Mouse (Mus musculus) cerebral cortex, adult 2 months (tissue): ENCODE data around the gene Gm20388.

Experiments used
- WGBS: fragments of 180-500 bp; shearing (Covaris S2); methylation state at CpG from one replicate; pipeline ENCODE4 v1.1.7; 2018; 5-methylcytosine and 5-hydroxymethylcytosine counted together

Gene Gm20388

DNA sequence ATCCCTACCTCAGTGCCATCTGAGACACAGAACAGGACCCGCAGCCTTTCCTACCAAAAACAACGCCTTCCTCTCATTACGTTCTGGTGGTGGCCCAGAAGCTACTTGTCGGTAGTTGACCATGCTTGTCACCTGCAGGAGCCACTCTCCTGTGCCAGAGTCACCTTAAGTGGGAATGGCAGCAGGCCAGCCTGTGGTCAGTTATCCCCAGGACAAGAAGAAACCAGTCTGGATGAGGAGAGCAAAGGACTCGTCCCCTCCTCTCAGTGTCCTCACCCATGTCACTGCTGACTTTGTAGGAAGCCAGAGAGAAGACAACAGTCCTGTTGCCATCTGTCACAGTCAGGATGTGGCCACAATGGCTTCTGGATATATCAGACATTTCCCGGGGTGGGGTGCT, 2906.3 kb downstream of the Gm20388 start:
- WGBS, result 93% methylated on average over 6 of the region's 6 CpGs

DNA sequence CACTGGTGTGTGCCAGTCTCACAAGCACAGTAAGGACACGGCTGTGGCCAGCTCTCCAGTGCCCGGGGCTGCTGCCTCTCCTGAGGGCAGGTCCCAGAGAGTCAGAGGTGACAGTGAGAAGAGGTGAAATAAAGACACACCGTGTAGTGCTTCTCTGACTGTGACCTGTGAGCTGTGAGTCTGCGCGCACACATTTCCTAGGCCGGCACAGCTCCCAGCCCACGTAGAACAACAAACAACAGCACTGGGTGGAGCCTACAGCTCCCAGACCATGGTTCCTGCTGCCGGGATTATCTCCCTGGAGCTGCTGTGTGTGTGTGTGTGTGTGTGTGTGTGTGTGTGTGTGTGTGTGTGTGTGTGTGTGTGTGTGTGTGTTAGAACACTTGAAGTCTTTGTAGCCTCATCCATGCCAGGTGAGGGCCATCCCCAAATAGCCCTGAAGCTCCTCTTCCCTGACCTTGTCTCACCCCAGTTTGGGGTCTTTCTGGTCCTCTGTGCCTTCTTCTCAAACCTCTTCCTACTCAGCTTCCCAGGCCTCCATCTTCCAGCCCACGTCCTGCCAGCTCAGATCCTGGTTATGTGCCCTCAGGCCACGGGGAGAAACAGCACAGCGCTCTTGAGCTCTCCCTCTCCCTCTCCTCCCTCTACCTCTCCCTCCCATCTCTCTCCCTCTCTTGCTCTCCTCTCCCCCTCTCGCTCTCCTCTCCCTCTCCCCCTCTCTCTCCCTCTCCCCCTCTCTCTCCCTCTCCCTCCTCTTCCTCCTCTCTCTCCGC, 2907.3 kb downstream of the Gm20388 start:
- WGBS, result 71% methylated on average over 13 of the region's 13 CpGs

DNA sequence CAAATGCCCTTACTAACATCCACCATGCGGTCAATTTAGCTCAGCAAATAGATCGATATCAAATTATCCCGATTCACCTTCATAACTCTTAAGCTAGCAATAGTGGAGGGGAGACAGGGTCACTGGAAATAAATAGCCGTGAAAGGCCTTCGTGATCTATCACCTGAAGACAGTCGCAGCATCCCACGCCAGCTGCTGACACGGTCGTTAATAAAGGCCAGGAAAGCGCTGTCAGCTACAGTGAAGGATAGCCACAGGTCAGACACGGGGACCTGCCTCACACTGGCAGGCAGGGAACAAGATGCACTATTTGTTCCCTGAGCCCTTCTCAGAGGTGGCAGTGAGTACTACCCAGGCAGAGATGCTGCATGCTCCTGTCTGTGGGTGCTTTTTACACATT, 2909.1 kb downstream of the Gm20388 start:
- WGBS, result 93% methylated on average over 11 of the region's 11 CpGs

DNA sequence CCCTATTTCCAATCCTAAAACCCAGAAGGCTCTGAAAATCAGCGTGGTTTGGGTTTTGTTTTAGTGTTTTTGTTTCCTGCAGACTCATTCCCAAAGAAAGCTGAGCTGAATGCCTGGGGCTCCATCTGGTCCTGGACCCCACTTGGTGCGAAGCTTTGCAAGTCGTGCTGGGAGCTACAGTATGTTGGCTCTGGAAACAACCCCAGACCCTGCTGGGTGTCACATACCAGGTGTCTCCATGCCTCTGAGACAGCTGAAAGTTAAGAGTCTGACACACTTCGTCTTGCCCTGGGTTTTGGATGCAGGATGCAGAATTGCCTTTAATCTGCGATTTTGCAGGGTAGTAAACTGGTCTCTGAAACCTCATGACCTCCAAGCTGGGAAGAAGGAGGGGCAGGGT, 2913.9 kb downstream of the Gm20388 start:
- WGBS, result 53% methylated on average over 5 of the region's 5 CpGs

DNA sequence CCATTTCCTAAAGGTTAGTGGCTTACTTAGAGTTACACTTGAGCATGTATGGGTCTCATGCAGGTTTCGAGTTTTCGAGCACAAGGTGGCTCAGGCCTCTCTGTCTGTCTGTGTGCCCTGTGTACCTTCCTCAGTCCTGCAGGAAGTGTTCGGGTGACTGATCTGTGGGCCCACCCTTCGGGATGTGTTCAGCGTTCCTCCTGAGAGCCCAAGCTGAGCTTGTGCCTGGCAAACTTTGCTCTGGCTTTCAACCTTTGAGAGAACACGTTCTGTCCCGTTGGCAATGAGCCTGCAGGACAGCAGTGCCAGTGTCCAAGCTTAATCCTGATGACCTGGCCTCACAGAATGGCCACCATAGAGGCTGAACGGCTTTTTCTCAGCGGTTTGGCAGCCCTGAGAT, 2914.3 kb downstream of the Gm20388 start:
- 70% methylated on average over 9 of the region's 9 CpGs for WGBS

DNA sequence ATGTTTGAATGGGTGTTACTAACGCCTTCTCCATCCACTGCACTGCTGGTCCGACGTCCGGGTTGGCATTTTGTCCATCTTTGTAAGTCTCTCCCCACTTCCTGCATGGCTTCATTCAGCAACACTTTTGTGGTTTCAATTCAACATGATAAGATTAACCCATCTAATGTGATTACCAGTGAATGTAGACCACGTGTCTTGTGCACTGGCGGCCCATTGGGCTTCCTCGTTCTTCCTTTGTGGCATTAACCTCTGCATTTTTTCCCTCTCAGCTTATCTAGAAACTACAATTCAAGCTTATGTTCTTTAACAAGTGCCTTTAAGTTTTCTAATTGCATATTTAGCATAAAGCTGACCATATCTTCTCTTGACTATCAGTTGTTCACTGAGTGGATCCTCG, 2914.8 kb downstream of the Gm20388 start:
- WGBS, result 85% methylated on average over 8 of the region's 8 CpGs

DNA sequence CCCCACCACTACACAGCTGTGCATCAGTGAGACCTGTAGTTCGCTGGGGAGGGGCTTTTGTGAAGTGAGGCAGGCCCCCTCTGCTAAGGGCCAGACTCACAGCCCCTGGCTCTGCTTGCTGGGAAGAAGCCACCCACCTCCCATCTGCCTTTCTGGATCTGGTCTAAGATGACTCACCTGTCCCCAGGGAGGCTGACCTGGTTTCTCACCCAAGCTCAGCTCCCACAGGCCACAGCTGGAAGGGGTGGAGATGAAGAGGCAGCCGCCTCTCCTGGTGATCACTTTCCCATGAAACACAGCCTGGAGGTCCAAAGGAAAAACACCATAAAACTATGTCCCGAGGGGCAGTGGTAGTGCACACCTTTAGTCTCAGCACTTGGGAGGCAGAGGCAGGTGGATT, 2918.8 kb downstream of the Gm20388 start:
- WGBS, result 66% methylated on average over 3 of the region's 3 CpGs

DNA sequence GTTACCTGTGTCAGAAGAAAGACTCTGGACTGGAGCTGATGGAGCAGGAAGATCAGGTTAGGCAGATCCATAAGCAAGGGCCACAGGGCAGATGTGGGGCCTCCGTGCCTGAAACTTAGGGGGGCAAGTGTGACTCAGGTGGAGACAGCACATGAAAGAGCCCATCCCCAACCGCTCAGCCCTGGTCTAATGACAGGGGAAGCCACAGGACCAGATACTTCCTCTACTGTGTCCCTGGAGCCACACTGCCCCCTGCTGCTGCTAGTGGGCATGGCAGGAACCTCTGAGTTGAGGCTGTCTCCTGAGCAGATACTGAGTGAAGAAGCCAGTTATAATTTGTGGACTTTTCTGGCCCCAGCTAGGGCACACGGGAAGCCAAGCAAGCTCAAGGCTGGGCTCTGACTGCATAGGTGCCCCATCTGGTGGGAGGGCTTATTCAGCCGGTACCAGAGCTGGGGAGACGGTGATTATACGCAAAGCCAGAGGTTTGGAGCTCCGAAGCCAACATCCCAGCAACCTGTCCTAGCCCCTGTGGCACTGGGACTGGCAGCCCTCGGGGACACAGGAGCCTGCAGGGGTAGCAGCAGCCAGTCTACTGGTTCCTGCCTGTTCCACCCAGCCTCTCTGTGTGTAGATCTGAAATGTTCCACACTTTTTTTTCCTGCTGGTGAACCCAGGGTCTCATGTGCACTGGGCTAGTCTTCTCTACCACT, 2919.9 kb downstream of the Gm20388 start:
- WGBS, result 38% methylated on average over 8 of the region's 8 CpGs

DNA sequence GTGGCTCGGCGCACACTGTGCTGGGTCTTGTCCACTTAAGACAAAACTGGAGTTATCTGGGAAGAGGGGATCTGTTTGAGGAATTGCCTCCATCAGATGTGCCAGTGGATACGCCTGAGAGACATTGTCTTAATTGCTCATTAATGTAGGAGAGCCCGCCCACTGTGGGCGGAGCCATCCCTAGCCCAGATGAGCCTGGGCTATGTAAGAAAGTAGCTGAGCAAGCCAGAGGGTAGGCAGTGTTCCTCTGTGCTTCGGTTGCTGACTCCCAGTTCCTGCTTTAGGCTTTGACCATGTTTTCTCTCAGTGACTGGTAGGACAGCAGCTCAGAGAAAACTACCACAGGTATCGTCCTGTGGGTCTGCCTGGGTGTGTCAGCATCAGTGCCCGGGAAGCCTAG, 2923.8 kb downstream of the Gm20388 start:
- 85% methylated on average over 8 of the region's 8 CpGs for WGBS

DNA sequence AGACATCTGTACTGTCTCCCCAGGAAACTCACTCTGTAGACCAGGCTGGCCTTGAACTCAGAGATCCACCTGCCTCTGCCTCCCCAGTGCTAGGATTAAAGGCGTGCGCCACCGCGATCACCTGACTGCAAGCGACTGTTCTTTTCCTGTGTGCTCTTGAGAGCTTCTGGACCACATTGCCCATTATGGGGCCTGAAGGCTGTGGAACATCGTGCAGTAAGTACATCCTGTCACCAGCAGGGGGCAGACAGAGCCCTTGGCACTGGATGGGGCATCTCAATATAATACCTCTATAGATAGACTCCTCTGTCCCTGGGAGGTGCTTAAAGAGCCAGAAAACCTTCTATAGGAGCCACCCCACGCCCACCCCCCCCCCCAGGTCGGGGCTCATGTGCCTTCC, 2924.3 kb downstream of the Gm20388 start:
- WGBS, result 24% methylated on average over 8 of the region's 8 CpGs

DNA sequence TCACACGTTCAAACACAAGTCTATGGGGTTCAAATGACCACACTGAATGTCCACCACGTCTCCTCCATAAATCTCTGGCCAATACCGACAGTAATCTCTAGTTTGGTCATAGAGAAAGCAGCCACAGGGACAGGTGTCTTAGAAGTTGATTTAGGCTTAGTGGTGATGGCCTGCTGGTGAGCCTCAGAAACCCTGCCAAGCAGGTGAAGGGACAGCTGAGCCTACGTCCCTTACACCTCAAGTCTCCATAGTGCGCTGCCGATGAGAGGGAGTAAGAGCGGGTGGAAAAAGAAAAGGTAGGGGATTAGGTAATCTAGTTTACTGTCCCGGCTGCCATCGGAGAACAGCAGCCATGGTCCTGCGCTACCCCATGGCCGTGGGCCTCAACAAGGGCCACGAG, 2925.6 kb downstream of the Gm20388 start:
- 90% methylated on average over 12 of the region's 12 CpGs for WGBS

DNA sequence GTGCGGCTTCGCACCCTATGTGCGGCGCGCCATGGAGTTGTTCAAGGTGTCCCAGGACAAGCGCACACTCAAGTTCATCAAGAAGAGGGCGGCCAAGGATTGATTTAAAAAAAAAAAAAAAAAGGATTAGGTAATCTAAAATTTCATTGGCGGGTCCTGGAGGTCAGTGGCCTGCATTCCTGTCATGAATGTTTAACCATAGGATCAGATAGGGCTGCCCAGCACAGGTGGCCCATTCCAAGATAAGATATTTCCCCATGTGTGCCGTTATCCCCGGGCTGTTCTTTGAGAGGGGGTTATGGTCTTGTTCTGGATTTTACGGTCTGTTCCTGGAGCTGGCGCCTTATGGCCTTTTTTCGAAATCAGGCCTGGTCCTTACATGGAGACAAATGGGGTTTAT, 2926.1 kb downstream of the Gm20388 start:
- WGBS, result 94% methylated on average over 13 of the region's 13 CpGs

DNA sequence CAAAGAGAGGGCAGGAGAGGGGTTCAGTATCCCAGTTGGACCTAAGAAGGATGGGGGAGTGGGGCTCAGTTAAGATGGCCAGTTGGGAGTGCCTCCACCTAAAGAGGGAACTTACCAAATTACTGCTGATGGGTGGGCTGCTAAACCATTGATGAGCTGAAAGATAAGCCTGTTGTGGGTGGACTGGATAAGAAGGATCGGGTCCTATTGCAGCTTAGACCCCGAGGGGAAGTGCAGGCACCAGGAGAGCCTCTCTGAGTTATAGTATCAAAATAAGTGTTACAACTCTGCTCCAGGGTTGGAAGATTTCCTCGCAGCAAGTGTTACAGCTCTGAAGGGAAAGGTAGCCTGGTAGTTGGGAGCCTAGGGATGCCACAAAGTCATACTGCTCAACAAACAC, 2933.5 kb downstream of the Gm20388 start:
- WGBS, result 71% methylated on average over 3 of the region's 3 CpGs

DNA sequence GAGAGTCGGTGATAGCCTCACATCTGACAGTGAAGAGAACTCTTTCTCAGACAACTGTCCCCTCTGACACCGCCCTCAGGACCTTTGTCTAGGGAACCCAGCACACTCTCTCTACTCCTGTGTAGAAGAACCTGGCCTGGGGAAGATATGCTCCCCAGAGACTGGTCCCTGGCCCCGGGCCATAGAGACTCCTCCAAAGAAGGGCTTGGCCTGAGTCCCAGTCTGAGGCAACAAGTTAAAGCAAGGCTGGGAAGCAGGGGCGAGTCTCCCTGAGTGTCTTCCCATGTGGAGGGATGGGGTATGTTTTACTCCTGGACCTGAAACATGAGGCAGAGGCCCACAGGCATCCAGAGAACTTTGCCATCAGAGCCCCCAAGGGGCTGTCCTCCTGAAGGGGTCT, 2935.0 kb downstream of the Gm20388 start:
- WGBS, result 60% methylated on average over 4 of the region's 4 CpGs

DNA sequence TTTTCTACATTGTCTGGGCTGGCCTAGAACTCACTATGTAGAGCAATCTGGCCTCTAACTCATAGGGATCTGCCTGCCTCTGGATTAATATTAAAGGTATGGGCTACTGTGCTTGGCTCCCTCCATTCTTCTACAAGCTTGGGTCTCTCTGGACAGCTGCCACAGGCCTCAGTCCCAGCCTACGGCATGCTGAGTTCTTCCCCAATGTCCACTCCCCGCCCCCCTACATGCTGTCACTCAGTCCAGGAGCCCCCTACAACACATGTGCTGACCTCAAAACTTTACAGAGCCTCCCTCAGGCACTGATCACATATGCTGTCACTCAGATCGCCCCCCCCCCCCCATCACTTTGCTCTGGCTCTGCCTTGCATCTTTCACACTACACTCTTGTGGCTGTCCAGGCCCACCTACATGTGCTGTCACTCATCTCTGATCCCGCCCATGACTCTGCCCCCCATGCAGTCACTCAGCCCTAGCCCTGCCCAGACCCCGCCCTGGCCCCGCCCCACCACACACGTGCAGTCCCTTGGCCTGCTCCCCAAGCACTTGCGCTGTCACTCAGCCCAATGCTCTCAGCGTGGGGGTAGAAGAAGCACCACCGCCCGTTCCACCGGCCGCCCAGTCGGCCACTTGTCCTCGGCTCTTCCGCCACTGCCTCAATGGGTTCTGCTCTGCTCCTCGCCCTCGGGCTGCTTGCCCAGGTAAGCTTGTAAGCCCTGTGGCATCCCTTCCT, 2937.4 kb downstream of the Gm20388 start, which contains the start of gene Cdh15:
Gene Cdh15 (plus strand): TSS at position 138 of the 733 bp plus-strand sequence.
- WGBS, result 25% methylated on average over 17 of the region's 18 CpGs

DNA sequence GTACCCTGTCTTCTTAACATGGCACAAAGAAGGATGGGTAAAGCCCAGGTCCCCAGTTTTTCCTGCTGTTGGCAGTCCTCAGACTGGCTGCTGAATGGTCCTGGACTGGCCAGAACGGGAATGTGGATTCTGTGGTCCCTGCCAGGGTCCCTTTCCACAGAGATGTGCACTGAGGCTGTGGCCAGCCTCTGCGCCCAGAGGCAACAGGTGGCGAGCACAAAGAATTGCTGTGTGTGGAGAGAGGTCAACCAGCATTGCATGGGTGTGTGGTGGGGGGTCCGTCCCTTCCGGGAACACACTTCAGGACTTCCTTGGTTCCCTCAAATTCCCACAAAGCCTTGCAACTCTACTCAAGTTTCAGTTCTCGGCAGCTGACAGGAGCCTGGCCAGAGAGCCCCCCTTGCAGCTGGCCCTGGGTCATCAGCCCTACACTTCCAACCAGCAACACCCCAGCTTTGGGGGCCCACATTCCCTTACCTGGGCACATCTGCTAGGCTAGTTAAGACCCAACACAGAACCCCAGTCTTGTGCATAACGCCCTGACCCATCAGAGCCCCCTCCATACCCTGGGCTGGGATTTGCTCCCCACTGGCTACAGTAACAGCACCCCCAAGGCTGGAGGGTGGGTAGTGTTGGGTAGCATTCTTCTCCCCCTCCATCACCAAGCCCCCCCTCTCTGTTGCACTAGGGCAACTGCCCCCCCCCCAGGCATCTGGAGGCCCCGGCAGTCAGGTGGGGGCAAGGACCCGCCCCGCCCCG, 2938.7 kb downstream of the Gm20388 start:
- WGBS, result 85% methylated on average over 11 of the region's 11 CpGs

DNA sequence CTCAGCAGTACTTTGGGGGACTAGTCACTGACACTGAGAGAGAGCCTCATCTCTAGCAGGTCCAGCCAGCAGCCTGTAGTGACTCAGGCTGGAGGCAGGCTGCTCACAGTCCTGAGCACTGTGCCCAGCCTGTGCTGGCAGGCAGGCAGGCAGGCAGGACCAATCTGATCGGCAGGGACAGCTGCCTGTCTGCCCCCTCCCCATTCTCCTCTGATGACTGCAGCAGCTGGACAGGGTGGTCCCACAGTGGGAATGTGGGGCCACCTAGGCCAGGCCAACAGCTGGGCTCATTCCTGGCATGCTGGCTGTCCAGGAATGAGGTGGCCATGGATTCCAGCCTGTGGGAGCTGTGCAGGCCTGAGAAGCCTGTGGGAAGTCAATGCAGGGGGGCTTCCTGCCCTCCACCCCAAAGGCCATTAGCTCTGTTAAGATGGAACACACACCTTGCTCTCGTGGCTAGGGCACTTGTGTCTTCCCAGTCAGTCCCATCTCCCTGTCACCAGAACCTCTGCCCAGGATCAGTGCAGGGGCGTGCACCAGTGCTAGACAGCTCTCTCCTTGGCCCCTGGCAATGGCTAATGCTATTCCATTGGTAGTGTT, 2940.1 kb downstream of the Gm20388 start:
- WGBS, result 84% methylated on average over 3 of the region's 3 CpGs

DNA sequence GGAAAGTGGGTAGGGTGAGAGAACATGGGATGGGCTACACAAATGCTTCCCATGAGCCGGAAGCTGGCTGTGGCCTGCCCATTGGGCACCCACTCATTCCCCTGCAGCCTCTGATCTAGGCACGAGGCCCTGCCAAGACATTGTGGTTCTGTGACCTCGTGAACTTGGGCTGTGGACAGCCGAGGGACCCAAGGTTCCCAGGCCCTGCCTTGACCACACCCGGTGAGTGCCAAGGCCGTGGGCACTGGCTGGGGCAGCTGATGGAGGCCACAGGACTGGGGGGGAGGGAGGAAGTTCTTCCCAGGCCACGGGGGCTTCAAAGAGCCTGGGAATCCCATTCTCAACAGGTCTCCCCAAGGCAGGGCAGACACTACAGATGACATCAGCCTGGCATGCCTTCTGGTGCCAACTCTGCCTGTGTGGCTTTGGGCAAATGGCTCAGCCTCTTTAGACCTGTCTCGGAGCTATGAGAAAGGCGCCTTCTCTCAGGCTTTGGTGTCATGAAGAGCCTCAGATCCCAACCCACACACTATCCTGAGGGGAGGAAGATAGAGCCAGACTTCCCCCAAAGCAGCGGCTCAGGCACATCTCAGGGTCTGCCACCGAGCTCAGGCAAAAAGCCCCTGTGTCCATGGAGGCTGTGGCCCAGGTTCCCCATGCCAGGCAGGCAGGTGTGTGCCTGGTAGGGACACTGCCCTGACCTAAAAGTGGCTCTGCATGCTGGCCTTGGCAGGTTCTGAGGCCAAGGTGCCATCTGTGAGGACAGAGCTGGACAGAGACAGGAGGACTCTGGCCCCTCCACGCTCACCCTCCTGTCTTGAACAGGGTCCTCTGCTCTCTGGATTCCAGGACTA, 2941.3 kb downstream of the Gm20388 start:
- WGBS, result 88% methylated on average over 12 of the region's 12 CpGs

DNA sequence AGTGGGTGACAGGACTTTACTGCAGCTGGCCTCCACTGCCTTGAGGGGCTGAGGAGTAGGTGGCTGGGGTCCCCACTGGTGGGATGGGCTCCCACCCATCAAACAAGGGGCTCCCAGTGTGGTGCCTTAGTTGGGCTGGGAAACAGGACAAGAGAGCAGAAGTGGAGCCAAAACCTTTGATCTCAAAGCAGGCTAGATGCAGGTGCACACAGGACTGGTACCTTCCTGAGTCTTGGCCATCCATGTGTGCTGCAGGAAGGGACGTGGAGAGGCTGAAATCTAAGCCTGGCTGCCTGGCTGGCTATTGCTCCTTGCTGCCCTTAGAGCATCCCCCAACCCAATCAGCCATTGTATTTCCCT, 2941.9 kb downstream of the Gm20388 start:
- 85% methylated on average over 1 of the region's 1 CpGs for WGBS

DNA sequence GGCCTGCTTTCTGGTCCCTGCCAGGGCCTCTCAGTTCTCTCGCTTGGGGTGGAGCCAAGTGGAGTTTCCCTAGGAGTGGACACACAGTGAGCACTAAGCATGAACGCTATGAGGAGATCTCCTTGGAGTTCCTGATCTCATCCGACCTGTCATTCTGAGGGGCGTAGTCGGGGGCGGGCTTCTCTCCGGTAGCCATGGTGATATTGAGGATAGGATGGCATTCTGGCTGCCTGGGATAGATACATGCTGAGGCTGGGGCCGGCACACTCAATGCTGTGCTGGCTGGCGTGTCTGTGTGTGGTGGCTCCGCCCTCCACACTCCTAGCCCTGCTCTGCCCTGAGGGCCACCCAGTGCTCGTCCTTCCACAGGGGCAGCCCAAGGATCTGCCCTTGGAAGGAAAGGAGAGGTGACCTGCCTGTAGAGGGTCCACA, 2942.7 kb downstream of the Gm20388 start:
- 19% methylated on average over 11 of the region's 11 CpGs for WGBS

DNA sequence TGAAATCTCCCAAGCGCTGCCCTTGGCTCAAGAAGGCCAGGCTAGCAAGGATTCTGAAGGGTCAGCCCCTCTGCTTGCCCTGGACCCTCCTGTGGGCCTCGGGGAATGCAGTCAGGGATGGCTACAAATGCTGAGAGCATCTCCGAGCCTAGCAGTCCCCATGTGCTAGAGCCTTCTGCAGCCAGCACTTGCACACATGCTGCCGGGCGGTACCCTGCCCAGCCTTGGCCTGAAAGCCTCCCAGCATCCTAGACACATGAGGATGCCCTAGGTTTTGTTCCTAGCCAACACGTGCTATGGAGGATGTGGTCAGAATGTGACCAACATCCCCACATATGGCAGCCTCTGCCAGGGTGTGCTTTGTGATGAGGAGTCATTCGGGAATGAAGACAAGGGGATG, 2943.7 kb downstream of the Gm20388 start:
- 89% methylated on average over 7 of the region's 7 CpGs for WGBS
